Mouse (Mus musculus): ENCODE measurements around the gene D930020B18Rik.

The D930020B18Rik gene

GRCm38 (mm10) chr10:121640150-121640930, 1.0 kb upstream of the D930020B18Rik start:
- no peak for DNase-seq

- no peak for DNase-seq
Measured at GRCm38 (mm10) chr10:121640944-121641271, 480 bp upstream of the D930020B18Rik start.

GRCm38 (mm10) chr10:121642054-121642947, 913 bp downstream of the D930020B18Rik start:
- no peak for DNase-seq

- no peak for DNase-seq
Measured at GRCm38 (mm10) chr10:121646294-121646693, 4.9 kb downstream of the D930020B18Rik start.

GRCm38 (mm10) chr10:121653079-121653478, 11.7 kb downstream of the D930020B18Rik start:
- DNase-seq = no peak

GRCm38 (mm10) chr10:121655907-121656306, 14.5 kb downstream of the D930020B18Rik start:
- no peak for DNase-seq

GRCm38 (mm10) chr10:121662711-121663110, 21.3 kb downstream of the D930020B18Rik start:
- DNase-seq = no peak

- DNase-seq = no peak
Measured at GRCm38 (mm10) chr10:121663599-121663998, 22.2 kb downstream of the D930020B18Rik start.

- DNase-seq = no peak
Measured at GRCm38 (mm10) chr10:121665631-121666145, 24.3 kb downstream of the D930020B18Rik start.

- DNase-seq = no peak
Measured at GRCm38 (mm10) chr10:121669103-121669502, 27.7 kb downstream of the D930020B18Rik start.

- no peak for DNase-seq
Measured at GRCm38 (mm10) chr10:121677019-121677418, 35.6 kb downstream of the D930020B18Rik start.

GRCm38 (mm10) chr10:121680902-121681301, 39.5 kb downstream of the D930020B18Rik start:
- DNase-seq = no peak

GRCm38 (mm10) chr10:121682539-121682938, 41.2 kb downstream of the D930020B18Rik start:
- DNase-seq = no peak

- peak; percentile 17 for DNase-seq
Measured at GRCm38 (mm10) chr10:121686153-121686660, 44.8 kb downstream of the D930020B18Rik start.

GRCm38 (mm10) chr10:121687511-121687910, 46.1 kb downstream of the D930020B18Rik start:
- DNase-seq = no peak

- peak; percentile 80 for DNase-seq
Measured at GRCm38 (mm10) chr10:121689591-121690314, 48.4 kb downstream of the D930020B18Rik start.

GRCm38 (mm10) chr10:121692944-121693579, 51.7 kb downstream of the D930020B18Rik start:
- DNase-seq = peak; percentile 15

- no peak for DNase-seq
Measured at GRCm38 (mm10) chr10:121694567-121694966, 53.2 kb downstream of the D930020B18Rik start.

- DNase-seq = peak; percentile 49
Measured at GRCm38 (mm10) chr10:121701296-121702248, 60.2 kb downstream of the D930020B18Rik start.

GRCm38 (mm10) chr10:121703619-121704018, 62.2 kb downstream of the D930020B18Rik start:
- no peak for DNase-seq

- DNase-seq = no peak
Measured at GRCm38 (mm10) chr10:121704871-121705270, 63.5 kb downstream of the D930020B18Rik start.
